Mouse (Mus musculus) heart, postnatal 14 days (tissue): ENCODE data around the gene Lrrc51. TPM values are rescaled to one million over a fixed set of nuclear protein-coding genes. Genes with fewer than 3 reads are reported as not detected.

Experiments used
- microRNA-seq, 2 experiments: library from miRNA; unstranded; fragments of <30 nt; microRNA quantifications; one replicate each; pipeline ENCODE4 v1.2.0; 2021 to 2022
- total RNA-seq, 2 experiments: library from RNA; stranded (reverse); gene quantifications; 2 replicates each; pipeline ENCODE4 v1.2.3; 2021

The Lrrc51 gene
- total RNA-seq, 2 experiments from 2014 or later: 2.9 to 3.9 TPM

Small RNA genes within 50 kb of the gene (microRNA-seq; reads per million reads assigned to microRNA genes)
- gene Gm22655: 0 reads per million in 2 experiments

Other genes with a start within 250 kb of the Lrrc51 start
- gene Phox2a, start 115.6 kb downstream of the Lrrc51 start, total RNA-seq: under 1 TPM; 0.50 to 0.61 TPM
- 100 to 1,000 TPM; 129 to 135 TPM for gene Inppl1, start 95.7 kb downstream of the Lrrc51 start, total RNA-seq
- gene Folr2, start 76.7 kb downstream of the Lrrc51 start, total RNA-seq: 1 to 10 TPM; 2.5 to 3.2 TPM
- gene Anapc15, start 70.2 kb downstream of the Lrrc51 start, total RNA-seq: 10 to 100 TPM; 17.1 to 21.8 TPM
- gene Folr1, start 63.1 kb downstream of the Lrrc51 start, total RNA-seq: 1 to 10 TPM in 1 of 2 experiments, under 1 TPM in 1; 0.71 to 1.5 TPM
- 10 to 100 TPM; 90.2 to 100.0 TPM for gene Lamtor1, start 28.0 kb downstream of the Lrrc51 start, total RNA-seq
- not detected for gene Tomt, start 27.5 kb downstream of the Lrrc51 start, total RNA-seq
- gene Numa1, start 216 bp upstream of the Lrrc51 start, total RNA-seq: 10 to 100 TPM; 90.0 to 95.3 TPM
- gene Il18bp, start 84.8 kb upstream of the Lrrc51 start, total RNA-seq: 1 to 10 TPM; 5.1 to 6.4 TPM
- gene Rnf121, start 131.6 kb upstream of the Lrrc51 start, total RNA-seq: 10 to 100 TPM; 19.8 to 21.5 TPM
- gene Xndc1, start 131.6 kb upstream of the Lrrc51 start, total RNA-seq: 10 to 100 TPM in 1 of 2 experiments, 1 to 10 TPM in 1; 8.9 to 10.2 TPM
- gene Xntrpc, start 131.8 kb upstream of the Lrrc51 start, total RNA-seq: under 1 TPM; 0.61 to 0.84 TPM
- gene Trpc2, start 149.2 kb upstream of the Lrrc51 start, total RNA-seq: under 1 TPM; 0.63 to 0.69 TPM
- gene Art1, start 167.8 kb upstream of the Lrrc51 start, total RNA-seq: 100 to 1,000 TPM; 131 to 158 TPM
- 1 to 10 TPM; 4.3 to 5.4 TPM for gene Art5, start 175.6 kb upstream of the Lrrc51 start, total RNA-seq
- not detected for gene Chrna10, start 182.9 kb upstream of the Lrrc51 start, total RNA-seq